Mouse (Mus musculus) kidney, embryonic 16.5 days (tissue): ENCODE results near the gene Frem1. TPM values are rescaled to one million over a fixed set of nuclear protein-coding genes. Genes with fewer than 3 reads are reported as not detected.

Experiments used
- ATAC-seq: fragments of 200-750 bp; cut with Nextera tagmentation; 2 replicates; pipeline ENCODE4 v1.8.0; 2017; ENCODE audit warnings: moderate TSS enrichment; ENCODE audit not compliant: low FRiP score, low TSS enrichment
- H3K27ac ChIP-seq: fragments of 300-500 bp; sonication (generic); 2 replicates; pipeline ENCODE4 v1.5.1; 2014; ENCODE audit warnings: low read length
- H3K27me3 ChIP-seq: fragments of 300-500 bp; sonication (generic); 2 replicates; pipeline ENCODE4 v1.6.1; 2014; ENCODE audit warnings: low read length, control low read depth, mixed read lengths; ENCODE audit not compliant: insufficient read depth
- H3K36me3 ChIP-seq: fragments of 300-500 bp; sonication (generic); 2 replicates; pipeline ENCODE4 v1.6.1; 2014; ENCODE audit warnings: low read length, control low read depth, mixed read lengths; ENCODE audit not compliant: insufficient read depth
- H3K4me1 ChIP-seq: fragments of 300-500 bp; sonication (generic); 2 replicates; pipeline ENCODE4 v1.6.1; 2014; ENCODE audit warnings: low read length, control low read depth, mixed read lengths; ENCODE audit not compliant: insufficient read depth
- H3K4me2 ChIP-seq: fragments of 300-500 bp; sonication (generic); replicated peaks from 2 replicates; pipeline ENCODE4 v1.6.1; 2014; ENCODE audit warnings: low read depth, low read length
- H3K4me3 ChIP-seq: fragments of 300-500 bp; sonication (generic); 2 replicates; pipeline ENCODE4 v1.5.1; 2014; ENCODE audit warnings: mild to moderate bottlenecking, low read length
- H3K9ac ChIP-seq: fragments of 300-500 bp; sonication (generic); replicated peaks from 2 replicates; pipeline ENCODE4 v1.6.1; 2014; ENCODE audit warnings: low read length
- H3K9me3 ChIP-seq: fragments of 300-500 bp; sonication (generic); 2 replicates; pipeline ENCODE4 v1.6.1; 2016; ENCODE audit warnings: low read length, control low read depth
- whole genome bisulfite sequencing: fragments of 180-500 bp; shearing (Covaris S2); extraction: QIAGEN DNeasy Blood & Tissue Kit; methylation state at CpG from one replicate; pipeline ENCODE4 v1.1.7; 2014; 5-methylcytosine and 5-hydroxymethylcytosine counted together
- polyA plus RNA-seq: library from polyadenylated mRNA; unstranded; fragments of >200 nt; fragmentation: Nextera tagmentation; extraction: Ambion mirVana; gene quantifications from 2 replicates; pipeline ENCODE4 v1.2.1, GENCODE M21; 2015

The Frem1 gene
- polyA plus RNA-seq, 1 experiment from 2014 or later = 24.4 TPM

DNA sequence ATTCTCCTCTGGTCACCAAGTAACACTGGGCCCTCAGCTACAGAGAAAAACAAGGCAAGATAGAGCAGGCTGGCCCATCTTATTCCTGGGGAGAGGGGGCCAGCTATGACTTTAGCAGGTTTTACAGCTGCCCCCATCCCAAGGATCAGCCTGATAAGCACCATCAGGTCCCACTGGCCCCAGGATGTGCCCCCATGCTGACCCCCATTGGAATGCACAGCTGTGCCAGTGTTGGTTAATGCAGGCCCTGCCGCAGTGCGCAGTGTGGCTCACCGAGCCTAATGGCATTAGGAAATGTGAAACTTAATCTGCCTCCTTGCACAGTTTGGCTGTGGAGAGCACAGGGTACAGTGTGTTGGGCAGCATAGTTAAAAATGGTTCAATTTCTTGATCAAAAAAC lies 11.4 kb downstream of the Frem1 start:
- ATAC-seq = peak; percentile 82
- Histone ChIP-seq H3K9ac (no peak overlapping the region), H3K4me2 (no peak overlapping the region), H3K4me3 (no peak overlapping the region), H3K4me1 (peaks cover 6% of the 10 kb centered on the region; the same call in 1 of the 2 replicates), H3K27ac (no peak overlapping the region), H3K27me3 (no peaks in the 10 kb centered on the region), H3K9me3 (no peaks in the 10 kb centered on the region), H3K36me3 (peaks cover 3% of the 10 kb centered on the region; the same call in 1 of the 2 replicates)
- 21% methylated on average over 3 of the region's 3 CpGs for WGBS

DNA sequence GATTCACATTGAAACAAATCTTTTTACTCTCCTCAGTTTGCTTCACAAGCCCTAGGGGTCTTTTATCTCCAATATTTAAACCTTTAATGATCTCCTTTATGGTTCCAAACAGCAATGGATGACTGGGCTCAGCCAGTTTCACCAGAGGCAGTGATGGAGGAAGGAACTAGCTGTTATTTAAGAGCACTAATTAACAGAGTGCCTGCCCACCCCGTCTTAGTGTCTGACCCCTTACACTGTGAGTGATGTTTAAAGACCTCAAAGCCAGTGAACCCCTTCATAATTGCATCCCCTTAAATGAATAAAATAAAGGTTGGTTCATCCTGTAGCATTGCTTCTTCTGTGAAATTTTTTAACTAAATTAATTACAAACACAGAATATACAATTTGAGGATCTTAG lies 19.4 kb downstream of the Frem1 start:
- Histone ChIP-seq H3K9ac (no peak overlapping the region), H3K9me3 (no peaks in the 10 kb centered on the region), H3K36me3 (no peaks in the 10 kb centered on the region), H3K27ac (no peak overlapping the region), H3K4me3 (no peak overlapping the region), H3K27me3 (no peaks in the 10 kb centered on the region), H3K4me2 (no peak overlapping the region), H3K4me1 (peaks cover 8% of the 10 kb centered on the region)
- 0 out of 2 replicates have a peak, but pooled peaks have one; percentile 54 for ATAC-seq
- 26% methylated on average over 1 of the region's 1 CpGs for WGBS

DNA sequence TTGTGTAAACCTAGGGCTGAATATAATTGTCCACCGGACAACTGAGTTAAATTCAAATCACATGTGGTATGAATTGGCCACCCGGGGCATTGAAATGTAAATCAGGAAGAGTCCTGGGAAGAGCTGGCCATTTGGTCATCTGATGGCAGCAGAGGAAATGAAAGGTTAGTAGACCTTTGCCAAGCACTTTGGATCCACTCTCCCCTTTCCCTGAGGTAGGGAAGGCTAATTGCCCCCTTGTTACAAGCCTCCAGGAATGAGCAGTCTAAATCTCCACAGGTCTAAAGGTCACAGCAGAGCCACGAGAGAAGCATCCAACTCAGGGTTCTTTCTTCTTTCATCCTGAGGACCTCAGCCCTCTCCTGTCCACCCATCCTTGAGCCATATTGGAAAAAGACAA lies 20.5 kb downstream of the Frem1 start:
- H3K36me3 ChIP-seq = no peaks in the 10 kb centered on the region
- ATAC-seq = no peak
- WGBS = 36% methylated on average over 3 of the region's 3 CpGs
- no peaks in the 10 kb centered on the region for H3K9me3 ChIP-seq
- H3K27me3 ChIP-seq = no peaks in the 10 kb centered on the region
- H3K9ac ChIP-seq = no peak overlapping the region
- H3K4me1 ChIP-seq = peaks cover 8% of the 10 kb centered on the region
- no peak overlapping the region for H3K4me3 ChIP-seq
- H3K27ac ChIP-seq = no peak overlapping the region
- H3K4me2 ChIP-seq = no peak overlapping the region

DNA sequence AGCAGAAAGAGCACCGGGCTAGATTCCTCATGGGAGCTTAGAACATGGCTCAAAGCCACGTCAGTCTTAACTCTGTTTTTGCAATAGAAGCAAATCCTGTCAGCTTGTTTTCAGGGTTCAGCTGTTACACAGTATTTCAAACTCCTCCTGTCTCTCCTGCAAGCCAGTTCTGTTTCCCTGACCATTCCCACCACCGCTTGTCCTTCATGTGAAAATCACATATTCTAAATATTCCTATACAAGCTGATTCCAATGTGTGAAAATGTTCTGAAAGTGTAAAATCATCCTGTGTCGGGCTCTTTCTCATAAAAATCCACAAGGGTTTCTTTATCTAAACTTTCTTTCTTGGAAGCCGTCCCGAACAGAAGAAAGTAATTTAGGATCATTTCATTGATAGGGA lies 22.0 kb downstream of the Frem1 start:
- Histone ChIP-seq H3K36me3 (no peaks in the 10 kb centered on the region), H3K27me3 (no peaks in the 10 kb centered on the region), H3K9ac (no peak overlapping the region), H3K4me1 (peaks cover 8% of the 10 kb centered on the region), H3K27ac (no peak overlapping the region), H3K4me2 (no peak overlapping the region), H3K9me3 (no peaks in the 10 kb centered on the region), H3K4me3 (no peak overlapping the region)
- ATAC-seq = no peak
- 66% methylated on average over 6 of the region's 6 CpGs for WGBS

DNA sequence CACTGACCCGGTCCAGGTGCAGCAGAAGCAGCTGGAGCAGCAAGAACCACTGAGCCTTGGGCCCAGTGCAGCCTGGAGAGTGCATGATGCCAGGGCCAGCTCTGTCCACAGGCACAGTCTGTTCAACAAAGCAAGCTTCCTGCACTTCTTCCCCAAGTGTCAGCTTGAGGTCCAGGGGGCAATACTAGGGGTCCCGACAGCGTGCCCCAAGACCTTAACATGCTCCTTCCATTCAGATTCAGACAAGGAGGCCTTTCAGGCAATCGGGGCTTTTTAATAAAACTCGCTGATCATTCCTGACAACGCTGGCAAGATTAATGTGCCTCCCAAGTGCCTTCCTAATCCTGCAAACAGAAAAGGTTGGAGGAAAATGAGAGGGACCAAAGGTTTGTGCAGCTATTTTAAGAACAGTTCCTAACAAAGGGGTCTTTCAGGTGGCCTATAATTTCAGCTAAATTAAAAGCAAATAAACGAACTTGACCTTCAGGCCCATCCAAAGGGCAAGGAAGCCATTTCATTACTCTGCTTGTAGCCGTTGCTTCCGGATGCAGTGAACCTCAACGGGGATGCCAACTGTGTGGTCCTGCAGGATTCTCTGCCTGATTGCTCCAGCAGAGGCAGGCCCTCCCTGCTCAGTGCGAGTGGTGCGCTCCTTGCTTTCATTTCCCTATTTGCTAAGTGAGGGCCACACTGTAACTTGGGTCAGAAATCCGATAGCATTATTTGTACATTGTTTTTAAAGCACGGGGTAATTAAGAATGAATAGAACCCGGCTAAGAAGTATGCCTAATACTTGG lies 31.2 kb downstream of the Frem1 start:
- H3K9ac ChIP-seq = peak overlapping the region; percentile 39; the same call in 1 of the 2 replicates
- peak; percentile 93 for ATAC-seq
- peak overlapping the region; percentile 82 for H3K27ac ChIP-seq
- H3K4me1 ChIP-seq = peaks cover 52% of the 10 kb centered on the region
- no peaks in the 10 kb centered on the region for H3K27me3 ChIP-seq
- H3K4me2 ChIP-seq = peak overlapping the region; percentile 13; the same call in 1 of the 2 replicates
- 16% methylated on average over 15 of the region's 15 CpGs for WGBS
- H3K4me3 ChIP-seq = peak overlapping the region; percentile 12; the same call in 1 of the 2 replicates
- no peaks in the 10 kb centered on the region for H3K9me3 ChIP-seq
- H3K36me3 ChIP-seq = no peaks in the 10 kb centered on the region

DNA sequence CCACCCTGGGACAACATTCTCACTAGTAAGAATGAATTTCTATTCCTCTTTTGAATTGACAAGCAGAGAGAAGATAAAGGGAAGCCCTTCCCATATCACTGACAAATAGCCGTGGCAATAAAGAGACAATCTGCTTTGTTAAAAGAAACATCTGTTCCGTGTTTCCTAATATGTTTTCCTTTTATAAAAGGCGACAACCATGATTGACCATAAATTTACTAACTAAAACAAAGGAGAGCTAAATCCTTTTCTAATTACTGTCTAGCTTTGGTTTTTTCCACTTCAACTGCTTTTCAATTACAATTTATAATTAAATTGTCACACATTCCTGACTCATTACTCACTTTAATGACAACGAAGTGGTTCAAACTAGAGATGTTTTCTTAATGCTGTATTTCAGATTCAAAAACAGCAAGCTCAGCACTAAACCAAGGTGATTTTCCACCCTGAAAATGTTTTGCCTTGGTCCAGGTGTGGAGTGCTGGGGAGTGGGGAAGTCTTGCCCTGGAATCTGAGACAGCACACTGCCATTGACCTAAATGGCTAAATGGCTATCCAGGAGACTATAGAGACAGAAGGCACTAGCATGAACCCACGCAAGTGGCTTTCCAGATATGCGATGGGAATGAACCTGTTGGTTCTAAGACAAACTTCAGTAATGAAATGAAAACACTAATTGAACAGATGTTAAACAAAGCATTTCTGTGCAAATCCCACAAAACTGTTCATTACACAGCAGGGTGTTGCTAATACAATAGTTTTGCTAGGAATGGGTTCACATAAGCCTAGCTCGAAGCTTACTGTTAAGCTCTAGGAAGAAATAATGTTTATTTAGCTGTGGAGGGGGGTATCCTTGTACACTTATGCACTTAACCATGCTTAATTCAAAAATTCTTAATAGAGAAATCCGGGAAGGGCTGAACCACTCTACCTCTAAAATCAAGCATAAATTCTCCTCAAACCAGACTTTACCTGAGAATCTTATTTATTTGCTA lies 33.7 kb downstream of the Frem1 start:
- H3K9ac ChIP-seq = no peak overlapping the region
- WGBS = 25% methylated on average over 8 of the region's 8 CpGs
- H3K27ac ChIP-seq = peak overlapping the region; percentile 78
- no peak overlapping the region; the same call in 1 of the 2 replicates for H3K4me2 ChIP-seq
- H3K4me3 ChIP-seq = no peak overlapping the region
- ATAC-seq = no peak
- no peaks in the 10 kb centered on the region for H3K9me3 ChIP-seq
- no peaks in the 10 kb centered on the region for H3K36me3 ChIP-seq
- no peaks in the 10 kb centered on the region for H3K27me3 ChIP-seq
- peaks cover 46% of the 10 kb centered on the region for H3K4me1 ChIP-seq

DNA sequence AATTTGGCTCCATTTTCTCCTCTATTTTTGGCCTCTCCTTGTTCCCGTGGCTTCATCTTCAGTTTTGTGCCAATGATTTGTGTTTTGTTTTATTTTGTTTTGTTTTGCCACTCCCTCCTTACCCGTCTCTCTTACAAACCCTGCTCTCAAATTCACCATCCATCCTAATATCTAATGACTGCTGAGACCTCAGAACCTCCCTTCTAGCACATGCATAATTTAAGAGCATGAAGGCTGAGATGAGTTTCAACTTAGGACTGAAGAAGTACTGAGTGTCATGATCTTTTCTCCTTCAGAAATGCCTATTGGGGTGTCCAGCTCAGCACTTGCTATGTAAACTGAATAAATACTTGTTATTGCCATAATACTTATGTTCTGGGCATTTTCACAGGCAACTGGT lies 37.6 kb downstream of the Frem1 start:
- Histone ChIP-seq H3K27me3 (no peaks in the 10 kb centered on the region), H3K9me3 (no peaks in the 10 kb centered on the region), H3K4me1 (peaks cover 18% of the 10 kb centered on the region; the same call in 1 of the 2 replicates), H3K9ac (no peak overlapping the region), H3K4me2 (no peak overlapping the region), H3K27ac (no peak overlapping the region), H3K36me3 (no peaks in the 10 kb centered on the region; the same call in 1 of the 2 replicates), H3K4me3 (no peak overlapping the region)
- 32% methylated on average over 2 of the region's 2 CpGs for whole genome bisulfite sequencing
- no peak for ATAC-seq

DNA sequence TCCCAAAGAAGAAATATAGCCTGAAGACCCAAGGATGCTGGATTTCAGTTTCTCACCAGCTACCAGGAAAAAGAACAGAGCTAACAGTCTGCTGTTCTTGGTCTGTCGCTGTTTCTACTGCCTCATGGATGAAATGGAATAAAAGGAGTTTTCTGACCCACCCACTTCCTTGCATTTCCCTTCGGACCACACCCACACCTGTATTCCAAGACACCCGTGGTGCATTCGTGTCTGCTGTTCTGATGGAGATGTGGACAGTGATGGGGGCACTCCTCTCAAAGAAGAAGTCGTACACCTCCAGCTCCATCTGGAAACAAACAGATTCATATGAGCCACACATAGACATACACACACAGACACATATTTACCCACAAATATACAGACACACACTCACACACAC lies 48.1 kb downstream of the Frem1 start:
- no peaks in the 10 kb centered on the region for H3K4me1 ChIP-seq
- peaks cover 4% of the 10 kb centered on the region; the same call in 1 of the 2 replicates for H3K36me3 ChIP-seq
- no peaks in the 10 kb centered on the region for H3K9me3 ChIP-seq
- no peak for ATAC-seq
- H3K4me3 ChIP-seq = no peak overlapping the region
- no peak overlapping the region for H3K27ac ChIP-seq
- WGBS = 88% methylated on average over 5 of the region's 5 CpGs
- H3K27me3 ChIP-seq = no peaks in the 10 kb centered on the region
- no peak overlapping the region for H3K9ac ChIP-seq
- H3K4me2 ChIP-seq = no peak overlapping the region

DNA sequence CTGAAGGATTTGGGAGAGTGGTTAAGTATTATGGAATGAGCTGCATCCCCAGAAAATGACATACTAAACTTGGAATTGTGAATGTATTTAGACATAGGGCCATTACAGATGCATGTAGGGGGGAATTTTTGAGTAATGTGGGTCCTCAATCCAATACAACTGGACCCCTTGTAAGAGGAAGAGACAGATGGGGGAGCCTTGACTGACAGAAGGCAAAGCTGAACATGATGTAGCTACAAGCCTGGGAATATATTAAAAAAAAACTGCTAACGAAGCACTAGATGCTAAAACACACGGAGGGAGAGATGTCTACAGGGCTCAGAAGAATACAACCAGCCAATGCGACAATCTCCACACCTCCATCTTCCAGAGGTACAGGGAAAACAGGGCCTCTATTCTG lies 60.1 kb downstream of the Frem1 start:
- Histone ChIP-seq H3K9me3 (no peaks in the 10 kb centered on the region), H3K4me1 (no peaks in the 10 kb centered on the region), H3K9ac (no peak overlapping the region), H3K4me3 (no peak overlapping the region), H3K27ac (no peak overlapping the region), H3K36me3 (0 out of 2 replicates have a peak, but pooled peaks cover 5% of the 10 kb centered on the region), H3K4me2 (no peak overlapping the region), H3K27me3 (no peaks in the 10 kb centered on the region)
- 94% methylated on average over 3 of the region's 3 CpGs for WGBS
- no peak for ATAC-seq
